Mouse (Mus musculus): ENCODE measurements around the gene Ckb.
A peak's percentile ranks its signal among the peaks of the same experiment; 100 is the strongest.

Ckb gene

DNA sequence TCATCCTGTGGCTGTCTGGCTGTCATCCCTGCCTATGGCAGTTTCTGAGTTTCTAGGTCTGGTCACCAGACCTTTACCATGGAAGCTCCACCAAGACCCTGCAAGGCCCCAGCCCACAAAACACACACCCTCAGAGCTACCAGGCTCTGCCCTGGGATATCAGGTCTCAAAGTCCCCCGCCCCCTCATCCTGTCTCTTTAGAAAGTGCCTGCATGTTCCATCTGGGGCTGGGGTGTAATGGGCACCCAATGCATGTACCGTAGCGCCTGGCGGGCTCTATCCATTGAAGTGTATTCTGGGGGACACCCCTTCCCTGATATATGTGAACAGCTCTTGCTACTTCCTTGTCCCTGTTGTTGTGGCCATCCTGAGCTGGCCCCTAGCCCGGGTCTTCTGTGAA lies 20.8 kb upstream of the Ckb start:
- DNase-seq (ENCODE audit: low read depth), result no peak

DNA sequence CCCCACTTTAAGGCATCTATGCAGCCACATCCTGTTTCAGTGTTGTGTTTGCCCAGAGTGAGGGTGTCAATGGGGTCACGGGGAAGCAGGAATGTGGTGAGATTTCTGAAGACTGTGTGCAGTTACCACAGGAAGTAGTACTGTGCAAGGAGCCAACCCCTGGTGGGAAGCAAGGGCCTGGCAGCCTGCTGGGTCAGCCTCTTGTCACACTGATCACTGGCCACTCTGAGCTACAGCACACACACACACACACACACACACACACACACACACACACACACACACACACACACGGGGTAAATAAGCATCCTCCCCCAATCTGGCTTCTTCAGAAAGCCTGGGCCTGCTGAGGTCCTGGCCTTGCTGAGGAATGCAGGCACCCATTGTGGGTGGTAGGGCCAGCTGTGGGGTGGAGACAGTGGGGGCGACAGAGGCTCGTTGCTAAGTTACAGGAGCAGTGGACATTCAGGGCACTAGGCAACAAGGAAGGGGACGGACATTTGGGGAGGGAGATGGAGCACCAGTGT lies 19.3 kb upstream of the Ckb start:
- DNase-seq (ENCODE audit: low read depth), result peak; percentile 85

DNA sequence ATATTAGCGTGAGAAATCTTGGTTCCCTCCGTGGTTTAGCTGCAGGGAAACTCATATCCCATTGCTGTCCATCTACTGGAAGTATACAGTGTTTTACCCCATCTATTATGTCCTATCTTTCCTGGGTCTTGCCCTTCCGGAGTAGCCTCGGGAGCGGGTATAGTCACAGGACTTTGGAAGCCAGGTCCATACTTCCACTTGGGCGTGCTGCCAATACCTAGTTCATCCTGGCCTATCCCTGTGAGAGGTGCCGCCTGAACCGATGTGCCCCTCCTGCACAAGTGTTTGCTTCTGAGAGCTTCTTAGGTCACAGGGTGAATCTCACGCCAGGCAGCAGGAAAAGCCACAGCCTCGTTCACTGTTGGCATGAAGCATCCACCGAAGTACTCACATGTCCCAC lies 17.3 kb upstream of the Ckb start:
- DNase-seq (ENCODE audit: low read depth), result no peak

- no peak for DNase-seq (ENCODE audit: low read depth)
Measured at GRCm38 (mm10) chr12:111688069-111688428, 15.9 kb upstream of the Ckb start.

DNA sequence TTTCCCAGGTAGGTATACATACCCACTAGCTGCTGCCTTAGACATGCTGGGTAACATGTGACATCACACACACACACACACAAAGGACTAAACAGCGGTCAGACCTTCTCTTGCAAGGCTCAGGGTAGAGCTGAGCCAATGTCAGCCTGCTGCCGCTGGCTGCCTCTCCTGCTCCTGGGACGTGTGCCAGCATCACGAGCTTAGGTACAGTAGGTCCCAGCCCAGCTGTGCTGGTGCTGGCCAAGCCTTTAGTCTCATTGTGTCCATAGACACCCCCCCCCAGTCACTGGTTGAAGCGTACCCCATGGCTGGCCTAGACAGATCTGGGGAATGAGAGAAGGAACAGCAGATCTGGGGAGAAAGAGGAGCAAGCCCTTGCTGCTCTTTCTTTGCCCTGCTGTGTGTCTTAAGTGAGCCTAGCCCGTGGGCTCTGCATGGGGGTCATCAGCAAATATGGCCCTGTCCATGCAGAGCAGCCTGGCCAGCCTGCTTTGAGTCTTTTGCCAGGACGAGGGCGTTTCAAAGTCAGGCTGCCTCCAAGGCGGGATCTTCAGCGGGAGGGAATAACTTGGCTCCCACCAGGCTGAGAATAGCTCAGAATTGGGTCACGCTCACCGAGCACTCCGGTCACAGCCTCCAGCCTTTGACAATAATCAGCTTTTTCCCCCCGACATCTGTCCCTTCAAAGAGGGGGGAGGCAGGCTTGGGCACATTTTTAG lies 15.4 kb upstream of the Ckb start:
- DNase-seq (ENCODE audit: low read depth), result no peak

GRCm38 (mm10) chr12:111686390-111686789 lies 14.3 kb upstream of the Ckb start:
- peak; percentile 30 for DNase-seq (ENCODE audit: low read depth)

GRCm38 (mm10) chr12:111682806-111683205 lies 10.7 kb upstream of the Ckb start:
- no peak for DNase-seq (ENCODE audit: low read depth)

- no peak for DNase-seq (ENCODE audit: low read depth)
Measured at GRCm38 (mm10) chr12:111682003-111682402, 9.9 kb upstream of the Ckb start.

DNA sequence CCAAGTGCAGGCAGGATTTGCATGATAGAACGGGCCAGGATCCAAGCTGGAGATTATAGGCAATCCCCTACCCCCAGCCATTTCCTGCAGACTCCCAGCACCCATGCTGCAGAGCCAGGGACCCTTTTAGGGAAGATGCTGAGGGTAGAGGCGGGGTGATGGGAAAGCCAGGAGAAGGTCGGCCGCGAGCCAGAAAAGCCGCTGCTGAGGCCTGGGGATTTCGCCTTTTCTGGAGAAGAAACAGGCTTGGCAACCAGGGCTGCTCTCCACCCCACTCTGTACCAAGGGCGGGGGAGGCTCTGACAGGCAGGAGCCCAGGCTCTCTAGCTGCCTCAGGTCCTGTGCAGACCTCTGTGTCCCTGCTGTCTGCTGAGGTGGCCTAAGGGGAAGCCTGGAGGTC lies 9.2 kb upstream of the Ckb start:
- DNase-seq (ENCODE audit: low read depth), result no peak

GRCm38 (mm10) chr12:111680661-111681060 lies 8.5 kb upstream of the Ckb start:
- DNase-seq (ENCODE audit: low read depth), result no peak

GRCm38 (mm10) chr12:111678997-111679396 lies 6.9 kb upstream of the Ckb start:
- peak; percentile 37 for DNase-seq (ENCODE audit: low read depth)

- DNase-seq (ENCODE audit: low read depth), result no peak
Measured at GRCm38 (mm10) chr12:111678670-111678933, 6.5 kb upstream of the Ckb start.

DNA sequence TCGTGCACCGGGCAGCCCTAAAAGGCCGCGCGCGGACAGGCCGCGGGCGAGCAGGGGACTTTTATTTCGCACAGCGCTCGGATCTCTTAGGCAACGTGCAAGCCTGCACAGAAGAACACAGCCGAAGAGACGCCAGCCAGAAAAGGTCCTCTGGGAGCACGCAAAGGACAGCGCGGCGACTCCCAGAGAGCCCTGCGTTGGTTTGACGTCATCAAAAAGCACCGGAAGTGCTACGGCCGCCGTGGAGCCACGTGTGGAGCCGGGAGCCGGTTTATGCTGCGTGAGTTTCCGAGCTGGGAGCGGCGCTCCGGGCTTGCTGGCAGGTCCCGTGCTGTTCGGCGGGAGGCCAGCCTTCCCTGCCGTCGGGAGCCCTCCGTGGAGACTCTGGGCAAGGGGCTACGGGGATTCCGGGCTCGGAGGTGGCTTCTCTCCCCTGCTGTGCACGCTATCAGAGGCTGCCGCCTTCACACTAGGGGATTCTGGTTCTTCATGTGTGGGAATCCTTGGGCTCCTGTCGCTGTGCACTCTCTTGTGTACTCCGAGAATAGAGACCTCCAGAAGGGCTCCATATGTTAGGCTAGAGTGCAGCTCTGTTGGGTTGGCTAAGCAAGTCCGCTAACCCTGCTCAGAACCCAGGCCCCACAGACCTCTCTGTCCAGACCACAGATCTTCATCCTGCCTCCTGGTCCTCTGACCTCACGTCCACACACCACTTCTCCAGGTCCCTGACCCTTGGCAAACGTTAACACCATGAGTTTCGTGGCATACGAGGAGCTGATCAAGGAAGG lies 5.9 kb upstream of the Ckb start, which contains the start of gene Trmt61a:
Gene Trmt61a, plus strand, starts transcription at position 224 of the 788 bp plus-strand sequence.
- peak; percentile 94 for DNase-seq (ENCODE audit: low read depth)

DNA sequence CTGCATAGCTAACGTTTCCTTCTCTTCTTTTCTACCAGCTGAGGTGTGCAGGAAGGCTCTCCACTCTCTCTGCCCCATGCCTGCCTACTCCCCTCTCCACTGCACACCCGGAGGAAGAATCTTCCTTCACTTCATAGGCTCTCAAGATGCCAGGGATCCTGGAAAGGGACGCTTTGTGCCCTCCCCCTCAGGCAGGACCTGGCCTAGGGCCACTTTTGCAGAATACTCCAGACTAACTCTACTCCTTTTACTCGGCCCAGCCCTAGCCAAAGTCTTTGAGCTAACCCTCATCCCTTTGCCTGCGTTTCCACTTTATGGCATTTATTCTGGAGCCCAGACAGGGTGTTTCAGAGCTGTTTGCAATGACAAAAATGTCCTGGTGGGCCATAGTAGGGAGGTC lies 5.3 kb upstream of the Ckb start:
- no peak for DNase-seq (ENCODE audit: low read depth)

- no peak for DNase-seq (ENCODE audit: low read depth)
Measured at GRCm38 (mm10) chr12:111675797-111676580, 3.9 kb upstream of the Ckb start.

DNA sequence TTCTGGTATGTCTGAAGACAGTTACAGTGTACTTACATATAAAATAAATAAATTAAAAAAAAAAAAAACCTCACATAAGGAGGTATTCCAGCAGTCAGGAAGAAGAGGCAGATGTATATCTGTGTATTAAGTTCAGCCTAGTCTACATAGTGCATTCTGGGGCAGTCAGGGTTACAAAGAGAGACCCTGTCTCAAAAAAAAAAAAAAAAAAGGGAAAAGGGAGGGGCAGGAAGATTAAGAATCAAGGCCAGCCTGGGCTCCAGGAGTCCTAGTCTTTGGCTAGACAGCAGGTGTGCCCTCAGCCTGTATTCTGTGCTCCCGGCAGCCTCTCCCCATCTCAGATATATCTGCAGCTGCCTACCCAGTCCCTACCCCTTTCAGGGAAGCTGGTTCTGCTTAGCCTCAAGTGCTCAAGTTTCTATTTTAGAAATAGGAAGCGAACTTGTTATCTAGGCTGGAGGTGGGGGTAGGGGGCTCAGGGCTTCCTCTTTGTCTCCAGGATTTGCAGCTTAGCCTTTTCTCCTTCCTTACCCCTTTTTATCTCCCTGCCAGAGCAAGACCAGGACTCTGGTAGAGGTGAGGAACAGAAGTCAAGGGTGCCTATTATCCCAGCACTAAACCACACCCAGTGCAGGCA lies 2.8 kb upstream of the Ckb start:
- no peak for DNase-seq (ENCODE audit: low read depth)

DNA sequence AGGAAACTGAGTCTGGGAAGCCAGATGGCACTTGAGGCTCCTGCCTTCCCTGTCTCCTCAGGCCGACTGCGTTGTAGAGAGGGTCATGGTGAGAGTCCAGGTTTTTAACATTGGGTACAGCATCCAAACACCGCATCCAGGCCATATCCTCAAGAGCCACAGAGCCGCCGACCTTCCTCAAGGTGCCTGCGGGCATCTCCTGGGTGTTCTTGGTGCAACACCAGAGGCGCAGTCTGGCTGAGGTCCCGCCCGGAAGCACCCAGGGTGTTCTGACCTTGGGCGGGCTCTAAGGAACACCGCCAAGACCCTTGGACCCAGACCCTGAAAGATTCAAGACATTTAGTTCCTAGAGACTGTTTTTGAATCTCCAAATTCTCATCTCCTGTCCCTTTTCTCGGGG lies 443 bp upstream of the Ckb start:
- no peak for DNase-seq (ENCODE audit: low read depth)

GRCm38 (mm10) chr12:111671431-111671902 lies 671 bp downstream of the Ckb start:
- DNase-seq (ENCODE audit: low read depth), result no peak

GRCm38 (mm10) chr12:111670976-111671375 lies 1.2 kb downstream of the Ckb start:
- DNase-seq (ENCODE audit: low read depth), result no peak

GRCm38 (mm10) chr12:111670371-111670971 lies 1.7 kb downstream of the Ckb start:
- no peak for DNase-seq (ENCODE audit: low read depth)

GRCm38 (mm10) chr12:111669961-111670360 lies 2.2 kb downstream of the Ckb start:
- no peak for DNase-seq (ENCODE audit: low read depth)

Measured in 416B (cell line).